Mouse (Mus musculus) cerebellum, postnatal 36 days (tissue): Measurements from ENCODE around the gene Atp11b.

Experiments
- DNase-seq, 2 experiments: peaks; one replicate each; pipeline ENCODE4 v3.0.0; 2021 to 2022; ENCODE audit warnings: mixed read lengths in 2 of 2

Atp11b gene

GRCm38 (mm10) chr3:35802040-35802439 lies 48.1 kb downstream of the Atp11b start:
- no peak for DNase-seq

GRCm38 (mm10) chr3:35819887-35820286 lies 66.0 kb downstream of the Atp11b start:
- no peak for DNase-seq

GRCm38 (mm10) chr3:35822036-35822435 lies 68.1 kb downstream of the Atp11b start:
- no peak for DNase-seq

GRCm38 (mm10) chr3:35849326-35849725 lies 95.4 kb downstream of the Atp11b start:
- no peak for DNase-seq

GRCm38 (mm10) chr3:35883267-35883666 lies 129.4 kb downstream of the Atp11b start:
- DNase-seq = no peak

- DNase-seq = no peak
These were observed 135.6 kb downstream of the Atp11b start for GRCm38 (mm10) chr3:35889531-35889930.

- no peak for DNase-seq
These were observed 137.2 kb downstream of the Atp11b start for GRCm38 (mm10) chr3:35891123-35891522.

- DNase-seq = no peak
These were observed 139.2 kb downstream of the Atp11b start for GRCm38 (mm10) chr3:35893156-35893555.

GRCm38 (mm10) chr3:35897900-35898299 lies 144.0 kb downstream of the Atp11b start:
- DNase-seq = no peak

- no peak for DNase-seq
These were observed 145.2 kb downstream of the Atp11b start for GRCm38 (mm10) chr3:35899109-35899508.

GRCm38 (mm10) chr3:35900555-35901204 lies 146.8 kb downstream of the Atp11b start:
- no peak for DNase-seq
